Mouse (Mus musculus) brain, embryonic 14.5 days (tissue): ENCODE data around the gene Aldh16a1.

Experiments
- CTCF ChIP-seq: fragments of 200-500 bp; IDR thresholded peaks from 2 replicates; pipeline ENCODE4 v1.5.1; 2012; ENCODE audit warnings: inconsistent platforms, mild to moderate bottlenecking, moderate library complexity, borderline replicate concordance; ENCODE audit not compliant: insufficient read depth, insufficient read length; ENCODE audit errors: extremely low read depth
- POLR2A ChIP-seq: fragments of 200-500 bp; IDR thresholded peaks from 2 replicates; pipeline ENCODE4 v1.6.1; 2012; ENCODE audit warnings: mild to moderate bottlenecking, inconsistent platforms, borderline replicate concordance; ENCODE audit not compliant: poor library complexity, insufficient read depth, insufficient read length, severe bottlenecking; ENCODE audit errors: extremely low read depth

GRCm38 (mm10) chr7:45124224-45125143, 29.9 kb downstream of the Aldh16a1 start, which contains the start of gene Rps11:
- peak; percentile 56; the same call in 1 of the 2 replicates for TF ChIP-seq POLR2A
- TF ChIP-seq CTCF: no peak
